Comparison of ENCODE assay signal across 10 mouse cellular contexts in the genomic region with DNA sequence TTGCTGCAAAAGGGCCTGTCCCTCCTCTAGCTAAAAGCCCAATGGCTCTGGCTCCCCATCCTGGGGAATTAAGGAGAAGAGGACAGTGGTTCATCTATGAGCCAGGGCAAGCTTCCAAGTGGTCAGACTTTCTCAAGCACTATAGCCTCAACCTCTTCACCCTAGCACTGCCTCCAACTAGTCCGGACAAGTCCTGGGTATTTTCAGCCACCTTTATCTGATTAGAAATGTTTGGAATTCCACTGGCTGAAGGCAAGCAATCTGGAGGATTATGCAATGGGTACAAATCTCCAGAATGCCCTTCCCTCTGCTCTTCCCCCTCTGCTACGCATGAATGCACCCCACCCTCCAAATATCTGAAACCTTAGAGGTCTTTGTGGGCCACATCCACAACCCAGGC. TPM values are rescaled to one million over a fixed set of nuclear protein-coding genes. Genes with fewer than 3 reads are reported as not detected.
DNase-seq lines count a peak whose midpoint lies in the region; ATAC-seq and TF ChIP-seq lines count a peak whose summit lies in the region.
"Had no signal": no experiment of that assay in that cellular context is flagged by ENCODE, and none has a peak within 500 bp of the region (broad histone marks: within the 10 kb centered on the region; RNA-seq: fewer than 3 reads in every experiment).

No protein-coding gene starts in this region.

- peaks cover 68% of the 10 kb centered on the region for H3K4me1 ChIP-seq in lung, adult 2 months (ENCODE audit: control insufficient read depth, insufficient read depth, low read length)
- peaks cover 33% of the 10 kb centered on the region for H3K4me1 ChIP-seq in embryonic facial prominence, embryonic 10.5 days
- H3K4me1 ChIP-seq in neural tube, embryonic 15.5 days = peaks cover 21% of the 10 kb centered on the region
- peaks cover 7% of the 10 kb centered on the region; the same call in 1 of the 2 replicates for H3K4me1 ChIP-seq in hindbrain, postnatal 0 days (ENCODE audit: insufficient read depth, low read length)

- no peak overlapping the region for H3K4me2 ChIP-seq in neural tube, embryonic 15.5 days
- no peak overlapping the region for H3K4me2 ChIP-seq in hindbrain, postnatal 0 days (ENCODE audit: low read depth, low read length)
- H3K4me2 ChIP-seq: midbrain, embryonic 15.5 days had no signal

- WGBS in lung, adult 2 months = 17% methylated on average over 2 of the region's 2 CpGs
- WGBS in embryonic facial prominence, embryonic 10.5 days = 58% methylated on average over 2 of the region's 2 CpGs
- 94% methylated on average over 2 of the region's 2 CpGs for WGBS in neural tube, embryonic 15.5 days
- 72% methylated on average over 2 of the region's 2 CpGs for WGBS in hindbrain, postnatal 0 days

- H3K4me3 ChIP-seq in lung, adult 2 months (replicated peaks; ENCODE audit: extremely low read depth, low read depth, low read length) = no peak overlapping the region
- no peak overlapping the region for H3K4me3 ChIP-seq in embryonic facial prominence, embryonic 10.5 days
- H3K4me3 ChIP-seq in neural tube, embryonic 15.5 days (replicated peaks) = no peak overlapping the region
- H3K4me3 ChIP-seq in hindbrain, postnatal 0 days (ENCODE audit: low read length) = no peak overlapping the region
- H3K4me3 ChIP-seq: midbrain, embryonic 15.5 days had no signal

- no peak for TF ChIP-seq CTCF in lung, adult 2 months (IDR thresholded peaks at IDR 0.05; ENCODE audit: insufficient read depth, low read length)
- no peak for TF ChIP-seq CTCF in hindbrain, postnatal 0 days (IDR thresholded peaks at IDR 0.05; ENCODE audit: low read depth)

- H3K9ac ChIP-seq in neural tube, embryonic 15.5 days (replicated peaks) = no peak overlapping the region
- H3K9ac ChIP-seq in hindbrain, postnatal 0 days (replicated peaks; ENCODE audit: low read length) = no peak overlapping the region
- H3K9ac ChIP-seq: midbrain, embryonic 15.5 days had no signal

- H3K27me3 ChIP-seq in embryonic facial prominence, embryonic 10.5 days (replicated peaks; ENCODE audit: low read depth, poor library complexity, severe bottlenecking) = no peaks in the 10 kb centered on the region
- H3K27me3 ChIP-seq in neural tube, embryonic 15.5 days (replicated peaks) = no peaks in the 10 kb centered on the region
- H3K27me3 ChIP-seq in hindbrain, postnatal 0 days (ENCODE audit: insufficient read depth, low read length) = no peaks in the 10 kb centered on the region
- H3K27me3 ChIP-seq: midbrain, embryonic 15.5 days had no signal

- H3K27ac ChIP-seq in embryonic facial prominence, embryonic 10.5 days (replicated peaks) = 0 out of 2 replicates have a peak overlapping the region, but pooled peaks have one; percentile 8
- no peak overlapping the region for H3K27ac ChIP-seq in neural tube, embryonic 15.5 days (replicated peaks)
- H3K27ac ChIP-seq in hindbrain, postnatal 0 days = no peak overlapping the region
- H3K27ac ChIP-seq: midbrain, embryonic 15.5 days had no signal

- no peaks in the 10 kb centered on the region for H3K9me3 ChIP-seq in embryonic facial prominence, embryonic 10.5 days
- no peaks in the 10 kb centered on the region for H3K9me3 ChIP-seq in neural tube, embryonic 15.5 days (replicated peaks)
- no peaks in the 10 kb centered on the region for H3K9me3 ChIP-seq in hindbrain, postnatal 0 days (ENCODE audit: low read length)
- H3K9me3 ChIP-seq: midbrain, embryonic 15.5 days had no signal

- H3K36me3 ChIP-seq in embryonic facial prominence, embryonic 10.5 days (replicated peaks) = peaks cover 8% of the 10 kb centered on the region; the same call in 1 of the 2 replicates
- H3K36me3 ChIP-seq in neural tube, embryonic 15.5 days = no peaks in the 10 kb centered on the region
- no peaks in the 10 kb centered on the region for H3K36me3 ChIP-seq in hindbrain, postnatal 0 days (ENCODE audit: insufficient read depth, low read length)
- H3K36me3 ChIP-seq: midbrain, embryonic 15.5 days had no signal

- no peak for ATAC-seq in neural tube, embryonic 15.5 days (ENCODE audit: low FRiP score)
- no peak for ATAC-seq in hindbrain, postnatal 0 days
- ATAC-seq: midbrain, embryonic 15.5 days had no signal

- peak; percentile 74 to 88 for DNase-seq in lung, adult 18-20 months
- DNase-seq in lung, adult 2 months = no peak
- no peak for DNase-seq in embryonic facial prominence, embryonic 10.5 days (ENCODE audit: low spot score)
- peak; percentile 85 for DNase-seq in kidney, adult 9 months
- DNase-seq in lung, postnatal 36 days = peak; percentile 89
- no peak for DNase-seq in left cerebral cortex, adult 9 months (ENCODE audit: low spot score in 2 of 2)
- DNase-seq in hindbrain, postnatal 0 days (ENCODE audit: low spot score) = no peak
- DNase-seq: cerebellum, adult 11 months had no signal

- no peak for TF ChIP-seq POLR2A in lung, adult 2 months (IDR thresholded peaks at IDR 0.05; ENCODE audit: borderline replicate concordance, extremely low read depth, low read depth, low read length)

RNA-seq across cellular contexts. Expression of gene Cox4i2, which starts 38.5 kb away (rescaled TPM):
- 84.7 and 90.1 TPM in 2 replicates for polyA plus RNA-seq in lung, adult 2 months (2012; rRNA removed)
- polyA plus RNA-seq in embryonic facial prominence, embryonic 10.5 days (2016; fragmentation: Nextera tagmentation; extraction: Ambion mirVana) = 9.9 and 10.1 TPM in 2 replicates
- 4.8 and 7.6 TPM in 2 replicates for polyA plus RNA-seq in neural tube, embryonic 15.5 days (2015; fragmentation: Nextera tagmentation; extraction: Ambion mirVana)
- total RNA-seq in hindbrain, postnatal 0 days (2014; rRNA removed) = 2.1 and 7.1 TPM in 2 replicates
- 4.8 and 6.1 TPM in 2 replicates for polyA plus RNA-seq in hindbrain, postnatal 0 days (2015; fragmentation: Nextera tagmentation; extraction: Ambion mirVana)

RNA-seq across cellular contexts. Expression of gene Bcl2l1, which starts 39.1 kb away (rescaled TPM):
- polyA plus RNA-seq in lung, adult 2 months (2012; rRNA removed) = 113 and 118 TPM in 2 replicates
- 102 and 106 TPM in 2 replicates for polyA plus RNA-seq in embryonic facial prominence, embryonic 10.5 days (2016; fragmentation: Nextera tagmentation; extraction: Ambion mirVana)
- polyA plus RNA-seq in neural tube, embryonic 15.5 days (2015; fragmentation: Nextera tagmentation; extraction: Ambion mirVana) = 119 and 125 TPM in 2 replicates
- 130 and 135 TPM in 2 replicates for total RNA-seq in hindbrain, postnatal 0 days (2014; rRNA removed)
- polyA plus RNA-seq in hindbrain, postnatal 0 days (2015; fragmentation: Nextera tagmentation; extraction: Ambion mirVana) = 110 and 123 TPM in 2 replicates

RNA-seq across cellular contexts. Expression of gene Tpx2, which starts 55.3 kb away (rescaled TPM):
- polyA plus RNA-seq in lung, adult 2 months (2012; rRNA removed) = 0.63 and 0.77 TPM in 2 replicates
- polyA plus RNA-seq in embryonic facial prominence, embryonic 10.5 days (2016; fragmentation: Nextera tagmentation; extraction: Ambion mirVana) = 144 and 151 TPM in 2 replicates
- 11.1 and 26.9 TPM in 2 replicates for polyA plus RNA-seq in neural tube, embryonic 15.5 days (2015; fragmentation: Nextera tagmentation; extraction: Ambion mirVana)
- 8.1 and 15.6 TPM in 2 replicates for total RNA-seq in hindbrain, postnatal 0 days (2014; rRNA removed)
- 14.3 and 21.0 TPM in 2 replicates for polyA plus RNA-seq in hindbrain, postnatal 0 days (2015; fragmentation: Nextera tagmentation; extraction: Ambion mirVana)

RNA-seq across cellular contexts. Expression of gene Id1, which starts 56.4 kb away (rescaled TPM):
- 323 and 438 TPM in 2 replicates for polyA plus RNA-seq in lung, adult 2 months (2012; rRNA removed)
- polyA plus RNA-seq in embryonic facial prominence, embryonic 10.5 days (2016; fragmentation: Nextera tagmentation; extraction: Ambion mirVana) = 161 and 182 TPM in 2 replicates
- 57.5 and 59.1 TPM in 2 replicates for polyA plus RNA-seq in neural tube, embryonic 15.5 days (2015; fragmentation: Nextera tagmentation; extraction: Ambion mirVana)
- total RNA-seq in hindbrain, postnatal 0 days (2014; rRNA removed) = 142 and 198 TPM in 2 replicates
- polyA plus RNA-seq in hindbrain, postnatal 0 days (2015; fragmentation: Nextera tagmentation; extraction: Ambion mirVana) = 99.3 and 104 TPM in 2 replicates

Comparison
In these comparisons a context has a peak if more than half of its experiments do, and no peak if none do; other contexts are left out.
1. DNase-seq: peak in lung, adult 18-20 months (2 of 2), kidney, adult 9 months (single experiment) and lung, postnatal 36 days (single experiment); none in lung, adult 2 months (single experiment), embryonic facial prominence, embryonic 10.5 days (single experiment), left cerebral cortex, adult 9 months (0 of 2) and hindbrain, postnatal 0 days (single experiment).